Mouse (Mus musculus): ENCODE measurements at regions not wholly inside any gene's neighbourhood (a gene's known extent, or its start where the extent isn't known, plus 50 kb on each side); places are given as distances from the start of the nearest gene placed in this dataset.

GRCm38 (mm10) chr12:12706326-12706920 lies 235.3 kb downstream of the Mycn start:
- DNase-seq (ENCODE audit: low spot score in 2 of 2): no peak

- no peak for DNase-seq (ENCODE audit: low spot score in 2 of 2)
Measured at GRCm38 (mm10) chr12:12701735-12702134, 240.0 kb downstream of the Mycn start.

- no peak for DNase-seq (ENCODE audit: low spot score in 2 of 2)
Measured at GRCm38 (mm10) chr12:12701060-12701667, 240.6 kb downstream of the Mycn start.

GRCm38 (mm10) chr12:12693838-12694777 lies 247.6 kb downstream of the Mycn start:
- DNase-seq (ENCODE audit: low spot score in 2 of 2): no peak

GRCm38 (mm10) chr12:12687376-12687775 lies 254.3 kb downstream of the Mycn start:
- DNase-seq (ENCODE audit: low spot score in 2 of 2): no peak

GRCm38 (mm10) chr12:12685217-12685522 lies 256.5 kb downstream of the Mycn start:
- DNase-seq (ENCODE audit: low spot score in 2 of 2): no peak

GRCm38 (mm10) chr12:12684481-12685216 lies 257.1 kb downstream of the Mycn start:
- no peak for DNase-seq (ENCODE audit: low spot score in 2 of 2)

GRCm38 (mm10) chr12:12683733-12684470 lies 257.8 kb downstream of the Mycn start:
- DNase-seq (ENCODE audit: low spot score in 2 of 2): no peak

GRCm38 (mm10) chr12:12681101-12681500 lies 260.6 kb downstream of the Mycn start:
- no peak for DNase-seq (ENCODE audit: low spot score in 2 of 2)

- DNase-seq (ENCODE audit: low spot score in 2 of 2): no peak
Measured at GRCm38 (mm10) chr12:12680371-12680921, 261.3 kb downstream of the Mycn start.

- DNase-seq (ENCODE audit: low spot score in 2 of 2): peak; percentile 14 to 36
Measured at GRCm38 (mm10) chr12:12676676-12677075, 265.0 kb downstream of the Mycn start.

- DNase-seq (ENCODE audit: low spot score in 2 of 2): no peak
Measured at GRCm38 (mm10) chr12:12669931-12670330, 271.8 kb downstream of the Mycn start.

- no peak for DNase-seq (ENCODE audit: low spot score in 2 of 2)
Measured at GRCm38 (mm10) chr12:12668919-12669318, 272.8 kb downstream of the Mycn start.

GRCm38 (mm10) chr12:12655611-12656010 lies 286.1 kb downstream of the Mycn start:
- DNase-seq (ENCODE audit: low spot score in 2 of 2): no peak

GRCm38 (mm10) chr12:12655184-12655583 lies 286.5 kb downstream of the Mycn start:
- no peak for DNase-seq (ENCODE audit: low spot score in 2 of 2)

- DNase-seq (ENCODE audit: low spot score in 2 of 2): no peak
Measured at GRCm38 (mm10) chr12:12652361-12652760, 289.4 kb downstream of the Mycn start.

GRCm38 (mm10) chr12:12650309-12650708 lies 291.4 kb downstream of the Mycn start:
- no peak for DNase-seq (ENCODE audit: low spot score in 2 of 2)

GRCm38 (mm10) chr12:12647467-12647866 lies 294.2 kb downstream of the Mycn start:
- DNase-seq (ENCODE audit: low spot score in 2 of 2): no peak

- no peak for DNase-seq (ENCODE audit: low spot score in 2 of 2)
Measured at GRCm38 (mm10) chr12:12645183-12645582, 296.5 kb downstream of the Mycn start.

- DNase-seq (ENCODE audit: low spot score in 2 of 2): no peak
Measured at GRCm38 (mm10) chr12:12643247-12643963, 298.3 kb downstream of the Mycn start.
